Mouse (Mus musculus) erythroid progenitor cell, adult 5-6 weeks (primary cell): Measurements from ENCODE around the gene Frmd7. TPM values are rescaled to one million over a fixed set of nuclear protein-coding genes. Genes with fewer than 3 reads are reported as not detected.

Source experiments
- ATAC-seq: replicated peaks from 2 replicates; pipeline ENCODE4 v1.8.0; 2016; ENCODE audit warnings: moderate number of reproducible peaks, mild to moderate bottlenecking, moderate TSS enrichment, inconsistent platforms; ENCODE audit not compliant: poor library complexity, low FRiP score, severe bottlenecking
- total RNA-seq, 2 experiments: library from RNA; stranded (forward) in 1 of 2; stranded (reverse) in 1 of 2; fragments of 150-400 nt in 1 of 2; fragments of 186-747, 209-891 nt in 1 of 2; gene quantifications; 2 replicates each; pipeline versions ENCODE4 v1.2.3 to v1.2.4; 2015 to 2017; ENCODE audit warnings: low replicate concordance in 2 of 2

The Frmd7 gene
- total RNA-seq (2015; ENCODE audit: low replicate concordance) (not detected in 2 replicates), total RNA-seq (2017; ENCODE audit: low replicate concordance) (not detected in 2 replicates)

DNA sequence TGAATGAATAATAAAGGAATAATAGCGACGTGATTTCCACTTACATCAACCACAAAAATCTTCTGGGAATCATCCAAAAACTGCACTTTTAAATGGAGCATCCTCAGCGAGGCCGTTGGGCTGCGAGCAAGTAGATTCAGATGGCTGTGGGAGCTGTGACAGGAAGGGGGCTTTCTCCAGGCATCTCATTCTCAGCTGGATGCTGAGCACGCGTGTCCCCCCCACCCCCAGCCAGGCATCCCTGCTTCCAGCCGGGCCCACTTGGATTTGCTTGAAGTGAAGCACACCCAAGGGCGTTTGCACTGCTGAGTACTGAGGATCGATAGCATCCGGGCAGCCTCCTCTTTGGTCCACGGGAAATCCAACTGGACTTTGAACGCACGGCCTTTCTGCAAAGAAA lies at the start of gene Frmd7:
Frmd7 (minus strand) TSS at position 101 of the 400 bp plus-strand sequence.
- ATAC-seq: no peak

DNA sequence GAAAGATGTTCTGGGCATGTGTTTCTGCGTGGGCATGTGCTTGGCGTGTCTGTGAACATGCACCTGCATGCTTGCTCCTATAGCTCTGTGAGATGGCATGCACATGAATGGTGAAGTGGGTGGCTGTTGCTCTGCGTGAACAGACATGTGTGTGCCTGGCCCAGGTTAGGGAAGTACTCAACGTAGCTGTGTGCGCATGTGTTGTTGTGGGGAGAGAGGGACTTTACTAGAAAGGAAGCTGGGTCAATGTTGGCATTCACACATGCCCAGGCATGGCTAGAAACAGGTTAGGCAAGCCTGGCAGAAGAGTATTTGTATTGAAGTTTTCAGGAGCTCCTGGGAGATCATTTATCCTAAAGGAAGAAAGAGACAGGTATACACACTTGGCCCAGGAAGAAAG lies 48.8 kb upstream of the Frmd7 start:
- no peak for ATAC-seq

DNA sequence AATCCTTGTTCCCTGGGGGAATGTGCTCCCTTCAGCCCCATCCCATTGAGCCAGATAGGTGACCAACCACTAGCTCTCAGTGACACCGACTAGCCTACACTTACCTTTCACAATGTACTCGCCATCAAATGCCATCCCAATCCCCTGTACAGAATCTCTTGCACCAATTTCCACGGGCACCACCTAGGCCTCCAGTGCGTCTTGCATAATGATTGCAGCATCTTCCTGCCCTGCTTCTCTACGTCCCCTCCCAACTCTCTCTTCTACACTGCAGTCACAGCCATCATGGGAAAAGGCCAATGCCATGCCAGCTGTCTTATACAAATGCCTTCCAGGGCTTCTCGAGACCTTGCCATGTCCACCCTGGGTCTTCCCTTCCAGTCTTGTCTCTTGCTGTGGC lies 47.4 kb upstream of the Frmd7 start:
- ATAC-seq: no peak

DNA sequence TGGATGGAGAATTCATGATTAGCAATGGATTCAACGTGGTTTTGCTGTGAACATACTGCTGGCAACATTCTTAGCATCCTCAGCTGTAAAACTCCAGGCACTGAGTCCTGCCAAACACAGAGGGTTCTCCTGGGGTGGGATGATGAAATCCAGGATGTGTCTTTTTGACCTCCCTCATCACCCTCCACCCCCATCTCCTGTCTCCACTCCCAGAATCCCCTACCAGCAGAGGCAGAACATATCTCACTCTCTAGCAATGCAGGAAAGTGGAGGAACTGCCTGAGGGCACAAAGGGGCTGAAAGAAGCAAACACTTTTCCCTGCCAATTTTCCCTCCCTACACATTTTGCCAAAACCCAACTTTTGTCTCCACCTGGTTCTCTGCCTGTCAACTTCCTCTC lies 46.1 kb upstream of the Frmd7 start:
- ATAC-seq: no peak

DNA sequence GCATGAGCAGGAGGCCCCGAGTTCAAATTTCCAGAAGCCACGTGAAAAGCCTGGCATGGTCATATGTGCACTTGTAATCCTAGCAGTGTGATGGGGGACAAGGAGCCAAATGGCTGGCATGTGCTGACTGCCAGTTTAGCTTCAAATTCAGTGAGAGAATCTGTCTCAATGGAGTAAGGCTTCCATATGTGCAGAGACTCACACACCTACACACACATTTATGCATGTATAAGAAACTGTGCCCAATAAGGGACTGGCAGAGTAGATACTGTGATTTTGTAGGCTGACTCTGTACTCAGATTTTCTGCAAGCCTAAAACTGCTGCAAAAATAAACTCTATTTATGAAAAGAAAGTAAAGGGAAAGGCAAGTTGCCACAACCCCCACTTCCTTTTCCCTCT lies 35.9 kb upstream of the Frmd7 start:
- no peak for ATAC-seq

DNA sequence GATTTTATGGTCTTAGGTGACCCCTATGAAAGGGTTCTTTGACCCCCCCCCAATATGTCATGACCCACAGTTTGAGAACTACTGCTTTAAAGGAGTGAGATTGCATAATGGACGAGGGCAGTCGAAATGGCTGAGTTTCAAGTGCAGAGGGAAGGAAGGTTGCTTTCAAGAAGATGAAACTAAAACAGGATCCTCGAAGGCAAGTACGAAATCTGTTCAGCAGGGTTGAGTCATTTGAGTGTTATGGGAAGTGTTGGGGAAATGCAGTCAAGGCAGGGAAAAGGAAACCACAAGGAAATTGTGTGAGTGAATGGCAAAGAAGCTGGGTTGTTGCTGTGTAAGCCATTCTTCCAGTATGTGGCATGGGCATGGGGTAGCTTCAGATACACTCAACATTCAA lies 29.6 kb upstream of the Frmd7 start:
- no peak for ATAC-seq

DNA sequence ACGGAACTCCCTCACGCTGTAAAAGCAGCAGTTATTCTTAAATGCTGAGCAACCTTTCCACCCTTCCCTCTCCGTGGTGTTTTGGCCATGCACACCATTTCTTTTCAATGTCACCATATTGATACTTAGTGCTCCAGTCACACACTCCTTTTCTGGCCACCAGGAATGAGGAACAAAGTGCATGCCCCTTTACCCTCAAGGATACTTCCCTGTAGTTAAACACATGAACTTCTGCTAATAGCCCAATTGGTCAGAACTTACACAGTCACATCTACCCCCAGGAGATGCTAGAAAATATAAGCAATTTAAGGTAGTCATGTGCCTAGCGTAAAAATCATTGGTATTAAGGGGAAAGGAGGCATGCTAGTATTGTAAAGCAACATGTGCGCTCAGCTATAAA lies 27.4 kb upstream of the Frmd7 start:
- no peak for ATAC-seq

DNA sequence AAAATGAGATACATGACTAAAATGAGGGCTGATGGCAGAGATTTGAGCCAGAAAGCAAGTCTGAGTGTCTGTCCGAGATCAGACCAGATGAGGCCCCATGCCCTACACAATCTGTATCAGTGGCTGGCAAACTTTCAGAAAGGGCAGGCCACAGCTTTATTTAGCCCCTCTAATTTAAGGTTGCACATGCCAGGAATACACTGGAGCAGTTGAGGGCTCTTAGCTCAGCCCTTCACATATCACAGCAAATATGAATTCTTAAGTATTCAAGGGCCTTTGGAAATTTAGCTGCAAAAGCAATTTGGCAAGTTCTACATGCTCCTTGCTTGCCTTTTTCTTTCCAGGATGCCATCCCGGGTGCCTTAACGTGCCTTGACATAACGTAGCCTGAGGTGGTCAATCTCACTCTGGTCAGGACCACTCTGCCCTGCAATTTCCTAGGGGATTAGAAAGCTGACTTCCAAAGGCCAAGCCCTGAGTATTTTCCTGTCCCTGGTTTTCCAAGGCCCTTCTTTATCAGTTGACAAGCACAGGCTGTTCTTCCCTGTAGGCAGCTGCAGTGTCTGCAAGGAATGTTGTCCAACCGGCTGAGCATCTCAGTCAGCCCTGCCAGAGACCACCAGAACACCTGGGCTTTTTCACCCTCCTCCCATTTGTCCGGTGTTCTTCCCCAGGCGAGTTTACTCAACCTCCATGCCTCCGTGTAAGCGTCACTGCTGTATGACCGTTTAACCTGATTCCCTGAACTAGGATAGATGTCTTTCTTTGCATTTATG lies 25.8 kb upstream of the Frmd7 start:
- no peak for ATAC-seq

DNA sequence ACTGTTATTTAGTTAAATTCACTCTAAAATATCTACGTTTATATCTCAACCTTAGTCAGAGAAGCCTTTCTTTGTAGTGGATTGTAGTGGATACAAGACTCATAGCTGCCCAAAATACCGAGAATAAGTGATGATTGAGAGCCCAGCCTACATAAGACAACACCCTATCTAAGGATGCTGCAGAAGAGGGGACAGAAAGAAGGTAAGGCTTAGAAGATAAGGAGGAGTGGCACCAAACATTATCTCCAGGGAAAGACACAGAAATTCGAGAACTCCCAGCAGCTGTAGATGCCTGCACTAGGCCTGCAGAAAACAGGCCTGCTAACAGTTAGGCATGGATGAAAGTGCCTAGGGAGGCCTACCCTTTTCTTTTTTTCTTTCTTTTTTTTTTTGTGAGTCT lies 22.6 kb upstream of the Frmd7 start:
- ATAC-seq: no peak

DNA sequence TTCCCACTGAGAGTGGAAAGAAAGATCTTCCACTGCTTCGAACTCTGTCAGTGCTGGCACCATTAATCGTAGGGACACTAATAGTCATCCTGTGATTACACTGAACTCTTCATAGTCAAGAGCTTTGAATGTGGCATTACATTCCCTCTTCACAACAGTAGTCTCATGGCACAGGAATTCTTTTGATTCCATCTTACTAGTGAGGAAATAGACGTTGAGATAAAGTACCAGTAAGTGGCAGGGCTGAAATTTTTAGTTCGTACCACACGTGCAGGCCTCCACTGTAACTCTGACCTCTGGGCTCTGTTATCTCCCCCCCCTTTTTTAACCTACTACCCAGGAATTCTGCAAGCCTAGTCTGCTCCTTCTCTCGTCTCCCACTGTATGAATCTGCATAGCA lies 20.4 kb upstream of the Frmd7 start:
- ATAC-seq: no peak

DNA sequence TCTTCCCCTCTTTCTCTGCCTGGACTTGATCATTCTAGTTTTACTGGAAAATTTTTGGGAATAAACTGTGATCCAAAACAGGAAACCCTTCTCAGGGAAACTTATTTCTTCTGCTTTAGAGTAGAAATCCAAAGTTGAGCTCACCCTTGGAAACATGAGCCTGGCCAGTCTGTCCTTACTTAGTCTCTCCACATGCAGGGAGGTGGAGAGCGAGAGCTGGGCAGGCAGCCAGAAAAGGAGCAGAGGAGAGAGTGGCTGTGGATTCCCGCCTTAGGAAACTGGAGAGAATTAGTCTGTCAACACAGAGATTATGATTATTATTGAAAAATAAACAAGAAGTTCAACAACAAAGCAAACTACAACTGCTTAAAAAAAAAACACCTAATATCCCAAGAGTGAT lies 6.1 kb upstream of the Frmd7 start:
- ATAC-seq: no peak

DNA sequence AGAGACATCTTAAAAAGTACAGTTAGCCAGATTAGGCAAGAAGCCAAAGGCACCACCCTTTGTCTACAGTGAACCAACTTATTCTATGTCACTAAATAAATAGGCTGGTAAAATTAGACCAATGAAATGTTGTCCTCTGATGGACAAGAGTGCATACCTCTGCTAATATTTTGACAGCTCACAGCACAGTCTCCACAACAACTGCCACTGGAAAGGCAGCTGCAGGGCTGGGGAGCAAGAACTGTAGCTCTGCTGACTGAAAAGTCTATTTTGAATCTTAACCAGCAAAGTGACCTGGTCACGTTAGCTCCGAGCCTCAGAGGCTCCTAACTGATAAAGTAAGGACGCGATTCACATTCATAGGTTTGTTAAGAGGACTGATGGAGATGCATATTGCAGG lies 5.6 kb upstream of the Frmd7 start:
- ATAC-seq: no peak

DNA sequence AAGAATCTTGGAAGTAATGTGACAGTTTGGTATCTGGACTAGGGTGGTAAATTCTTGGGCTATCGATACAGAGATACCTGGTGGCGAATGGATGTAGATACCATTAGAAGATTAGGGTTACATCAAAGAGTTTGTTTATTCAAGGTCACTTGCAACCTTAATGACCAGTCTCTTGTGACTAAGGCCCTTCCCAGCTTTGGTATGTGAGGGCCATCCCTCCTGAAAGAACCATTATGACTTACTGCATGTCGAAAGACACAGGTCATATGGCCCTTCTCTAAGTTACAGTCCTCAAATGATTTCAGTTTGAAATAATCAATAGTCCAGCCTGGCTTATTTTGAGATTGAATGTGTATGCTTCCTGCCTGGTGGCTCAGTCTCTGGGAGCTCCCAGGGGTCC lies 5.4 kb downstream of the Frmd7 start:
- ATAC-seq: no peak

DNA sequence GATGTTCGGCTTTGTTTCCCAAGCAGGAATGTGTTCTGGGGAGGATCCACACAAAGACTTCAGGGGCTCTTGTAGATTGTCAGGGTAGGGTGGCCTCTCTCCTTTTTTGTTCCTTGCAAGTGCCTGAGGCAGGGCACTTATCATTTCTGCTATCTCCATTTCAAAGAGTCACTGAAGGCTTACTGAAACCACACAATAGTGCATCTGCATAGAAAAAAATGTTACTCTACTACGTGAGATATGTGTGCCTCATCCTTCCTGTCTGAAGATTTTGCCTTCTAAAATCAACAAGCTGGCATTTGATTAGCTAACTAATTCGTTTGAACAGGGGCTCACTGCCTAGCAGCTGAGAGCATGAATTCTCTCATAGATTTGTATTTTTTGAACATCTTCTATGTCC lies 12.2 kb downstream of the Frmd7 start:
- no peak for ATAC-seq

DNA sequence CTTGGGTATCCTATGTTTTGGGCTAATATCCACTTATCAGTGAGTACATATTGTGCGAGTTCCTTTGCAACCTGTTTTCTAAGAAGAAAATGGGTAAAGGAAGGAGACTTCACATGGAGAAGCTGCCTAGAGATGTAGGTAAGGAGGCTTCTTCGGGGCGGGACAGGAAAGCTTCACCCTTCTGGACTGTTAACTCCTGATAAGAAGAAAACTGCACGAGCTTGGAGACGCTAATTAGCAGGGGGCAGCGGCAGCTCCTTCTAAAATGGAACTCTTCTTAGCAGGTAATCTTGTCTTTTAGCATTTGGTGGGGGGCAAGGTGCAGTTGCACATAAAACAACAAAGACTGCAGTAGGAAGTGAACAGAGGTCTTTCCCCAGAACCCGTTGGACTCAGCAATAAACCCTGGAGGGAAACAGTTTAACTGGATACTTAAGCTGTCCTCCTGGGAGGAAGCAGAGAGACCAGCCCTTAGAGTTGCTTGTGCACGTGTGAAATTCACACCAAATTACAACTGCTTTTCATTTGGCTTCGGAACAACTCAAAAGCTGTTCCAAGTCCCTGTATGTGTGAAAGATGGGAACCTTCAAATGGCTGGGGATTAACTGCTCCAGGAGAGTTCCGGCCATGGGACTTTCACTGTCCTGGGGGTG lies 15.5 kb downstream of the Frmd7 start:
- peak; percentile 54; the same call in 1 of the 2 replicates for ATAC-seq

DNA sequence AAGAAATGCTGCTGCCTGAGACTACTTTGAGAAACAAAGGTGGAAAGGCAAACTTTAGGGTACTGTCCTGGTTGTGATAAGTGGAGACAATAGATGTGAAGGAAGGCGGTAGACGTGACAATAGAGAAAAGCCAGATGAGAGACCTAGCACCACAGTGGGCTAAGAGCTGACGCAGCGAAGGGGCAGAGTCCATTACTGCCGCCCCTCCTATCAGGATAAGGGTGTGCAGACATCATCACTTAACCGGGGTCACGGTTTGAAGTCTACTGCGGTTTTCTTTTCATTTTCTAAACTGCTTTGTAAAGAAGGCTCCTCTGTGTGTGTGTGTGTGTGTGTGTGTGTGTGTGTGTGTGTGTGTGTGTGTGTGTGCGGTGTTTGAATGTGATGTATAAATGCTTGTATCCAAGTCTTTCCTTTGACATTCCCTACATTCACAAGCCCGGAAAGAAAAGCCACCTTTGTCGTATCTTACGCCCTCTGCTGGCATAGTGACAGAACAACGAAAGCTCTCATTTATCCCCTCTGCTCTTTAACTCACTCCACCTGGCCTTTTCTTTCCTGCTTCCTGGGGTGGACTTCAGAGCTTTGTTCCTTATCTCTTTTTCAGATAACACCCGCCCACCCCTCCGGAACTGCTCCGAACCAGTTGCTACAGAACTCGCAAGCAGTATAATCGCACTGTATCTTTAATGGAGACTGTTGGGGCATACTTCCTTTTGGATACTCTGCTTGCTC lies 17.7 kb downstream of the Frmd7 start:
- ATAC-seq: no peak

DNA sequence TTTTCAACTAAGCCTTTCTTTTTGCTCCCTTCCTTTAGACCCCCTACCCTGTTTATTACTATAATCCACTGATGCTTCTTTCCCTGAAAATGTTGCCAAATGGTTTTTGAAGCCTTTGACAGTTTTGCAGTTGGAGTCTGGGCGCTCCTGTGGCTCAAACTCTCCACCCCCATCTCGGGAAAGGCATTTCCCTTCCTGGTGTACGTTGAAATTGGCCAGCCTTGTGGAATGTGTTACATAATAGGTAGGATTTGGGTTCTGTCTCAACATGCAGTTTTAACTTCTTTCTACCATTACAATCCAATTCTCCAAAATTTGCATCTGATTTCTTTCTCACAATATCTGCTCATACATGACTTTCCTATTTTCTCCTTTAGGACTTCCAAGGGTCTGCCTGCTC lies 23.8 kb downstream of the Frmd7 start:
- no peak for ATAC-seq

DNA sequence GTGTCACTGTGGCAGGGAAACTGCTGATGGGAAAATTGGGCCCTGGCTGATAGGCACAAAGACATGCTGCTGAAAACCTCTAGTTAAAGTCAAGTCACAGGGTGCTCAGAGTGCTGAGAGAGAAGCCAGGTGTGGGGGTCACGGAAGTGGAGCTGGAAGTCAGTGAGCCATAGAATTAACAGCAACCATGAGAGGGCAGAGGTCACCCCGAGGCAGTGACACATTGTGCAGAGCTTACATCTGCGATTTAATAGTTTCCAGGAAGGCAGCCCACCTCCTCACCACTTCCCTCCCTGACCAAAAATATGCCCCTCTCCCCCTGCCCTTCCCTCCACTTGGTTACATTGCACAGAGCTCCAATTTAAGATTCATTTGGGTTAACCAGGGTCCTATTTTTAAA lies 25.1 kb downstream of the Frmd7 start:
- ATAC-seq: no peak

DNA sequence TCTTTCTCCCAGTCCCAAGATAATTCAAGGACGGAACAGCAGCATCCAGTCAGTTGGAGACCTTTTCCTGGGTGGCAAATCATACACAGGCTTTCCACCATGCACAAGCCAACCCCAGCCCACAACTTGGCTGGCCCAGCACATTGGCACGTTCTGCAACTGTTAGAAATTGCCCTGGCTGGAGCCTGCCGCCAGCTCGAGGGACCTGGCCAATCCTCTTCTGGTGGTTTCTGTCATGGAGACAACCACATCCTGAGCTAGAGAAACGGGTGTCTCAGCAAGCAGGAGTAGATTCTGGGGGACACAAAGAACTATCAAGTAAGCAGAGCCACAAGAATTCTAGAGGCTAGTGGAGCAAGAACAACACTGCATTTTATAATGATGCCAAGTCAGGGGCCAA lies 32.6 kb downstream of the Frmd7 start:
- no peak for ATAC-seq

DNA sequence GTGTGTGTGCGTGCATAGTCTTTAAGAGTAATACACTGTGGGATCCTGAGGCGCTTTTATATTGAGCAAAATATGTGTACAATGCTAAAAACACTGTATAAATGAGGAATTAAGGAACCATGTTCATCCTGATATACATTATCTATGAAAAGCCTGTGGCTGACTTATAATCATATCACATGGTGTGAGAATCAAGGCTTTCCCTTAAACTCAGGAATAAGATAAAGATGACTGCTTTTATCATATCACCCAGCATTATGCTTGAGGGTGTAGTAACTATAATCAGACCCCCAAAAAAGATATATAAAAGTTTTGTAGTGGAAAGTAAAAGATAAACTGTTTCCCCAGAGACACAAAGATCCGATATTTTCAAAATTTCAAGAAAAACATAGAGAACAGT lies 39.0 kb downstream of the Frmd7 start:
- no peak for ATAC-seq

DNA sequence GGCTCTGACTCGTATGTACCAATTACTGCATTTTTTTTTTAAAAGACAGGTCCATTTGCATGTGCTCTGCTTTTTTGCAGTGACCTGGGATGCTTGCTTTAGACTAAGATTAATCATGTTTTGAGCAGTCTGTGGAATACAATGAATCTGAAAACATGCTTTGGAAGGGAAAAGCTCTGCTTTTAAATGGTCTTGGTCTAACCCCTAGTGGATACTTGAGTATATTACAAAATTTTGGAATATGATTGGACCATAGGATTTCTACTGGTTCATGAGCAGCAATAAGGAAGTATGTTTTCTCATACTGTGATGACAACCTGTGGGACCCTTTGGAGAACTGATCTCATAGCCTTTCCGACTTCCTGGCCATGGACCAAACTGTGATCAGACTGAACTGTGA lies 54.5 kb downstream of the Frmd7 start:
- no peak for ATAC-seq
